Mouse (Mus musculus): ENCODE data around the gene Unc5b.

Unc5b gene

DNA sequence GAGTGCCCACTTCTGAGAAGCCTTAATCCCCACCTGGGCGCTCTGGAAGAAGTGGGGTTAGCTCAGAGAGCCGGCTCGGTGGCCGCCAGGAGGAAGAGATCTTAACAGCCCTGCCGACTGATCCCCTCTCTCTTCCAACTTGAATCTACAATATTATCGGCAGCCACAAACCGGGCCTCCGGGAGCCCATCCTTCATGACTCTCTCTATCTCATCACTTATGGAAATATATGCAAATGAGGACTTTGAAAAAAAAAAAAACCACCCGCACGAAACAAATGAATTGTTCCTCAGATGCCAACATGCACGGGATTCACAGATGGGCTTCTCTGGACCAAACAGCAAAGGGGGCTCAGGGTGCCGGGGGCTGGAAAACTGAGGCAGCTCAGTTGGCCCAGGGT lies 109.7 kb downstream of the Unc5b start:
- DNase-seq (ENCODE audit: low read depth, low spot score), result no peak

DNA sequence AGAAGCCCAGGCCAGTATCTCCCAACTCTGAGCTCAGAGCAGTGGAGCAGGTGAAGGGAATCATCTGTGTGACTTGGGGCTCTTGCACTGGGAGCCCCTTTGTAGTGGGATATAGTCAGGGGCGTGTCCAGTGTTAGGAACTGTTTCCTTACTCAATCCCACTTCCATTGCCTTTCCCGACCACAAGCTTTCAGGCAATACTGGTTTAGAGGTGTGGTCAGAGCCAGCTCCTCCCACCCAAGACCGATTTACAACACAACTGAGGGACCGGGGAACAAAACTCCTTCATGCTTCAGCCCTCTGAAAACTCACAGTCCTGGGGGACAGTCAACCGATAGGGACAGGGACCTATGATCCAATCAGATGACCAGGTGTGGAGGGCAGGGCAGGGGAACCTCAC lies 110.9 kb downstream of the Unc5b start:
- no peak for DNase-seq (ENCODE audit: low read depth, low spot score)

DNA sequence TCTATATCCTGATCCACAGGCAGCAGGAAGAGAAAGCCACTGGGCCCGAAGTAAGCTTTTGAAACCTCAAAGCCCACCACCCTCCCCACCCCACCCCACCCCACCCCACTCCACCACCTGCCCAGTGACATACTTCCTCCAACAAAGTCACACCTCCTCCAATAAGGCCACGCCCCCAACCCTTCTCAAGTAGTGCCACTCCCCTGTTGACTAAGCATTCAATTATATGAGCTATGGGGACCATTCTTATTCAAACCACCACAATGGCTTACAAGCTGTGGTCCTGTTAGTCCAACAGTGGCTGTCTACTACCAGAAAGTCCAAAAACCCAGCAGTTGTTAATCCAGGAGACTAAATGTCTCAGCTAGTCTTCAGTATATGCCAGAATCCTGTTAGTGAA lies 112.9 kb downstream of the Unc5b start:
- no peak for DNase-seq (ENCODE audit: low read depth, low spot score)

DNA sequence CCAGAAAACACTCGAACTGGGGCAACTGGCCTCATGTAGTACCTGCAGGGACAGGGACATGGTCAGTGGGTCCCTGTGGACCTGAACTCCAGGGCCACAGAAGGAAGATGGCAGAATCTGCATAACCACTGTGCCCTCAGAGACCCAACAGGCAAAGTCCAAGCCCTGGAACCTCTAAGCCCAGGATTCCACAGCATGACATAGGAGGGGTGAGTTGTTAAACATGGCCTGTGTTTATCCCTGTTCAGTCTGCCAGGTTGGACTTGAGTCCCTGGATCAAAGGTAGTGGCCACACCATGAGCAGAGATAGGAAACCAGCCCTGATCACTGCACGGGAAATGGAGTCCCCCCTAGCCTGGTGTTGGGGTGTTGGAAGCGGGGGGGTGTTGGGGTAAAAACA lies 114.9 kb downstream of the Unc5b start:
- no peak for DNase-seq (ENCODE audit: low read depth, low spot score)
